Mouse (Mus musculus): ENCODE data around the gene Traf4. TPM values are rescaled to one million over a fixed set of nuclear protein-coding genes. Genes with fewer than 3 reads are reported as not detected.
A peak's percentile ranks its signal among the peaks of the same experiment; 100 is the strongest.

The Traf4 gene
- polyA plus RNA-seq, 1 experiment, result 99.8 TPM

- H3K36me3 ChIP-seq (ENCODE audit: control insufficient read depth, insufficient read depth), result peaks cover 35% of the 10 kb centered on the region
- H3K79me3 ChIP-seq (ENCODE audit: low read depth), result peaks cover 9% of the 10 kb centered on the region
- H3K4me3 ChIP-seq (ENCODE audit: insufficient read depth, poor library complexity, severe bottlenecking), result peak within 1 kb of the TSS; percentile 56
- peaks cover 21% of the 10 kb centered on the region for H3K79me2 ChIP-seq (ENCODE audit: control insufficient read depth, insufficient read depth)
- no peaks in the 10 kb centered on the region for H3K27me3 ChIP-seq (ENCODE audit: control insufficient read depth, insufficient read depth, insufficient read length)
- peak within 1 kb of the TSS; percentile 72 for H3ac ChIP-seq (ENCODE audit: control insufficient read depth, insufficient read length, low read depth)
- TF ChIP-seq MYOG (IDR thresholded peaks at IDR 0.05; ENCODE audit: control insufficient read depth, extremely low read depth, insufficient read length), result no peak
- TF ChIP-seq USF1 (IDR thresholded peaks at IDR 0.05; ENCODE audit: low read depth), result no peak
- TF ChIP-seq MAX (IDR thresholded peaks at IDR 0.05), result peak; percentile 47
Measured at GRCm38 (mm10) chr11:78176402-78176862, 11.0 kb upstream of the Traf4 start, which contains the start of the genes Nek8 and Tlcd1. Gene Nek8, minus strand, starts transcription at chr11:78176675. Gene Tlcd1, plus strand, starts transcription at chr11:78176711.

DNA sequence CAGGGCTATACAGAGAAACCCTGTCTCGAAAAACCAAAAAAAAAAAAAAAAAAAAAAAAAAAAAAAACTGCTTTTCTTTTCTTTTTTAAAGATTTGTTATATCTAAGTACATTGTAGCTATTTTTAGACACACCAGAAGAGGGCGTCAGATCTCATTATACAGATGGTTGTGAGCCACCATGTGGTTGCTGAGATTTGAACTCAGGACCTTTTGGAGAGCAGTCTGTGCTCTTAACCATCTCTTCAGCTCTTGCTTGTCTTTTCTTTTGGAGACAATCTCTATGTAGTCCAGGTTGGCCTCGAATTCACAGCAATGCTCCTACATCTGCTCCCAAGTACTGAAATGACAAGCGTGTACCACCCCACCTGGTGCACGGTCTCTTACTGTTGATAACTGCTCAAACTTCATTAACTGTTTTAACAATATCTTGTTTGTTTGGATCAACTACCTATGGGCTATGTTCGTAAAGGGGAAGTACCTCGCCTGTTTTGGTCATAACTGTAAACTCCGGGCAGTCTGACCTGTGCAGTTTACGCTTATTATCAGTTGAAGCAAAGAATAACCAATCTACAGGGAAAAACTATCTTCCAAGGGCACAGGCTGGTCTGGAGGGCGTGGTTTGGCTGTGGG is 10.5 kb upstream of the Traf4 start:
- Histone ChIP-seq H3K36me3 (ENCODE audit: control insufficient read depth, insufficient read depth) (peaks cover 29% of the 10 kb centered on the region), H3K27me3 (ENCODE audit: control insufficient read depth, insufficient read depth, insufficient read length) (no peaks in the 10 kb centered on the region)

DNA sequence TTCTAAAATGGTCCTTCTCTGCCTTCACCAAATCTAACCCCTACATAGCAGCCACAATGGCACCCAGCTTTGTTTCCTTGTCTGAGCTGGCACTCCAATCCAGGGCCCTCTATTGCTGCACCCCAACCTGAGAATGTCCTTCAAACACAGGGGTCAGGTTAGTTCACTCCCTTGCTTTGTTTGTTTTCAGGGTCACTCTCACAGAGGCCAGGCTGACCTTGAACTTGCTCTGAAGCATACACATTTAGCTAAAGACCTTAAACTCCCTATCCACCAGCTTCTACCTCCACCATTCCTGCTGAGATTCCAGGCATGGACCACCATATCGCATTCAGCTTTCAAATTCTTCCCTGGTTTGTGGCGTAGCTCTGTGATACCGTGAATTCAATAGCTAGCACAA is 9.1 kb upstream of the Traf4 start:
- peaks cover 2% of the 10 kb centered on the region for H3K79me2 ChIP-seq (ENCODE audit: control insufficient read depth, insufficient read depth)
- no peaks in the 10 kb centered on the region for H3K27me3 ChIP-seq (ENCODE audit: control insufficient read depth, insufficient read depth, insufficient read length)
- H3K36me3 ChIP-seq (ENCODE audit: control insufficient read depth, insufficient read depth), result peaks cover 16% of the 10 kb centered on the region
- H3K79me3 ChIP-seq (ENCODE audit: low read depth), result no peaks in the 10 kb centered on the region
- H3K4me3 ChIP-seq (ENCODE audit: insufficient read depth, poor library complexity, severe bottlenecking), result no peak overlapping the region
- TF ChIP-seq CEBPB (IDR thresholded peaks at IDR 0.05; ENCODE audit: low read depth), result no peak
- no peak for TF ChIP-seq CTCF (IDR thresholded peaks at IDR 0.05; ENCODE audit: control insufficient read depth, insufficient read depth, insufficient read length)
- TF ChIP-seq FOSL1 (IDR thresholded peaks at IDR 0.05; ENCODE audit: insufficient read depth, low read length, poor library complexity, severe bottlenecking), result no peak
- TF ChIP-seq USF1 (IDR thresholded peaks at IDR 0.05; ENCODE audit: low read depth), result no peak
- no peak for TF ChIP-seq MAX (IDR thresholded peaks at IDR 0.05)
- TF ChIP-seq MYOD1 (IDR thresholded peaks at IDR 0.05; ENCODE audit: control insufficient read depth, insufficient read length, low read depth), result no peak
- no peak for TF ChIP-seq MYOG (IDR thresholded peaks at IDR 0.05; ENCODE audit: control insufficient read depth, extremely low read depth, insufficient read length)
- H3ac ChIP-seq (ENCODE audit: control insufficient read depth, insufficient read length, low read depth), result no peak overlapping the region

More for the DNA sequence above, 10.5 kb upstream of the Traf4 start:
- Histone ChIP-seq H3K79me2 (ENCODE audit: control insufficient read depth, insufficient read depth) (peaks cover 16% of the 10 kb centered on the region), H3K4me3 (ENCODE audit: insufficient read depth, poor library complexity, severe bottlenecking) (peak overlapping the region; percentile 56), H3ac (ENCODE audit: control insufficient read depth, insufficient read length, low read depth) (no peak overlapping the region), H3K79me3 (ENCODE audit: low read depth) (peaks cover 4% of the 10 kb centered on the region)
- TF ChIP-seq FOSL1 (IDR thresholded peaks at IDR 0.05; ENCODE audit: insufficient read depth, low read length, poor library complexity, severe bottlenecking), result no peak
- no peak for TF ChIP-seq CTCF (IDR thresholded peaks at IDR 0.05; ENCODE audit: control insufficient read depth, insufficient read depth, insufficient read length)
- no peak for TF ChIP-seq MYOD1 (IDR thresholded peaks at IDR 0.05; ENCODE audit: control insufficient read depth, insufficient read length, low read depth)

DNA sequence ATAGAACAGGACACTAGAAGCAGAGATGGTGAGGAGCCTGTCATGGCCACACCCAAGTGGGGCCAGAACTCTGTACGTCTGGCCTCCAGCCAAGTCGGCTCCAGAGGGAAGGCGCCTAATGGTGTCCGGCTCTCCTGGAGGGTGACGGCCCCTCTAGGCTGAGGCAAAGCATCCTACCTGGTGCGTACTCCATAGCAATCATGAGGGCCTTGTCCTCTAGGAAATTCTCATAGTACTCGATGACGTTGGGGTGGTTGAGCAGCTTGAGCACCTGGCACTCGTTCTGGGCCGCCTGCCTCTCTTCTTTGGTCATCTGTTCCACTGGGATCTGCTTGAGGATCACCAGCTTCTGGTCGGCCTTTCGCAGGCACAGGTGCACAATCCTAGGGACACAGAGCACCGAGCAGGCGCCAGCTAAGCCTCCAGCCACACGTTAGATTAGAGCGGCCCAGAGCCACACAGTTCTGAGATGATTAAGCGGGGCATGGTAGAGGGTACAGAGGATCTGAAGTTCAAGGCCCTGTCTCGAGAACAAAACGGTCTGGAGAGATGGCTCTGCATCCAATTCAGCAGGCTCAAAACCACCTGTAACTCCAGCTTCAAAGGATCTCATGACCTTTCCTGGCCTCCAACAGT is 7.5 kb upstream of the Traf4 start:
- Histone ChIP-seq H3ac (ENCODE audit: control insufficient read depth, insufficient read length, low read depth) (no peak overlapping the region), H3K79me3 (ENCODE audit: low read depth) (no peaks in the 10 kb centered on the region), H3K36me3 (ENCODE audit: control insufficient read depth, insufficient read depth) (peaks cover 7% of the 10 kb centered on the region), H3K27me3 (ENCODE audit: control insufficient read depth, insufficient read depth, insufficient read length) (no peaks in the 10 kb centered on the region), H3K4me3 (ENCODE audit: insufficient read depth, poor library complexity, severe bottlenecking) (no peak overlapping the region), H3K79me2 (ENCODE audit: control insufficient read depth, insufficient read depth) (no peaks in the 10 kb centered on the region)
- TF ChIP-seq MYOG (IDR thresholded peaks at IDR 0.05; ENCODE audit: control insufficient read depth, extremely low read depth, insufficient read length) (no peak), MYOD1 (IDR thresholded peaks at IDR 0.05; ENCODE audit: control insufficient read depth, insufficient read length, low read depth) (no peak), USF1 (IDR thresholded peaks at IDR 0.05; ENCODE audit: low read depth) (no peak), MAX (IDR thresholded peaks at IDR 0.05) (no peak), FOSL1 (IDR thresholded peaks at IDR 0.05; ENCODE audit: insufficient read depth, low read length, poor library complexity, severe bottlenecking) (no peak), CTCF (IDR thresholded peaks at IDR 0.05; ENCODE audit: control insufficient read depth, insufficient read depth, insufficient read length) (no peak), CEBPB (IDR thresholded peaks at IDR 0.05; ENCODE audit: low read depth) (no peak)

GRCm38 (mm10) chr11:78172034-78172747 is 6.8 kb upstream of the Traf4 start:
- no peak for TF ChIP-seq MYOG (IDR thresholded peaks at IDR 0.05; ENCODE audit: control insufficient read depth, extremely low read depth, insufficient read length)
- TF ChIP-seq CTCF (IDR thresholded peaks at IDR 0.05; ENCODE audit: control insufficient read depth, insufficient read depth, insufficient read length), result peak; percentile 6
- no peaks in the 10 kb centered on the region for H3K27me3 ChIP-seq (ENCODE audit: control insufficient read depth, insufficient read depth, insufficient read length)

More at GRCm38 (mm10) chr11:78172034-78172747, 6.8 kb upstream of the Traf4 start:
- H3K4me3 ChIP-seq (ENCODE audit: insufficient read depth, poor library complexity, severe bottlenecking), result no peak overlapping the region
- H3K79me3 ChIP-seq (ENCODE audit: low read depth), result no peaks in the 10 kb centered on the region
- peaks cover 7% of the 10 kb centered on the region for H3K36me3 ChIP-seq (ENCODE audit: control insufficient read depth, insufficient read depth)
- no peak overlapping the region for H3ac ChIP-seq (ENCODE audit: control insufficient read depth, insufficient read length, low read depth)
- no peaks in the 10 kb centered on the region for H3K79me2 ChIP-seq (ENCODE audit: control insufficient read depth, insufficient read depth)
